Mouse (Mus musculus): ENCODE measurements at regions not wholly inside any gene's neighbourhood (a gene's known extent, or its start where the extent isn't known, plus 50 kb on each side); places are given as distances from the start of the nearest gene placed in this dataset.

DNA sequence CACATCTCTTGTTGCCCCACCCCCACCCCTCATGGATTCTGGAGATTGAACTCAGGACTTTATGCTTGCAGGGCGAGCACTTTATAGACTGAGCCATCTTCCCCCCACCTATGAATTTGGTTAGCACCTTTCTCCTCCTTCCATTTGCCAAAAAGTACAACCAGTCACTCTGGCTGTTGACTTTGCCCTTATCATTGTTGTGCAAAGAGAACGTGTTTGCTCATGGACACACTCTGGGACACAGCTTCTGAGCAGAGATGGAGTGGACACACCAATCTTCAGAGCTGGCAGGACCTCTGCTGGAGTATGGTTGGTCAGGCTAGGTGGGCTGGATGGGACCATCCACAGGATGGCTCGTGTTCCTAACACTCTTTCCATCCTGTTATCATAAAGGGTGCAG, 285.1 kb upstream of the Tle3 start:
- H3K36me3 ChIP-seq = no peaks in the 10 kb centered on the region
- no peak overlapping the region for H3K4me3 ChIP-seq
- no peak overlapping the region for H3K27ac ChIP-seq
- H3K27me3 ChIP-seq (ENCODE audit: low read depth, poor library complexity, severe bottlenecking) = peaks cover 97% of the 10 kb centered on the region
- H3K4me1 ChIP-seq = peaks cover 21% of the 10 kb centered on the region
- H3K9me3 ChIP-seq (replicated peaks) = no peaks in the 10 kb centered on the region
- 90% methylated on average over 3 of the region's 3 CpGs for WGBS
- no peak for DNase-seq (ENCODE audit: low spot score)

DNA sequence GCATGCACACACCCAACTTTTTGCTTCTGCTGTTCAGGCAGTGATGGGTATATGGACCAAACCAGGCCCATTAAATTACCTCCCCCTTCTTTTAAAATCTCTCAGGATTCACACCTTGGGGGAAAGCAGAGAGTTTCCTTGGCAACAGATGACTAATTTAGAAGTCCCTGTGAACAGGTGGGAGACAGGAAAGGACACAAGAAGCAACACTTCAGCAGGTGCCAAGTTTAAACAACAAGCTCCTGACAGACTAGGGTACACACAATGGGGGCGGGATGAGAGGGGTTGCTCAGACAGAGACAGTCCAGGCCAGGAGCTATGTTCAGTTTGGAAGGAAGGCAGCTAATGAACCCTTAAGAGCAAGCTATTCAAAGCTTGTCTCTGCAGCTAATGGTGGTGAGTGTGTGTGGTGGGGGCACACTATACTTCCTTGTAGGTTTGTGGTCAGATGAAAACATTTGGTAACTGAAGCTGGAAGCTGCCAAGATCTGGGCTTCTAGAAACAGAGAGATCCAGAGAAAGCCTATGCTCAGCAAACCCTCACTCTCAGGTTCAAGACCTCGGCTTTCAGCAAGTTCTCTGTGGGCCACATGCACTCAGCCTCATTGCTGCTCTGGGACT, 283.0 kb upstream of the Tle3 start:
- no peak overlapping the region for H3K4me3 ChIP-seq
- H3K27me3 ChIP-seq (ENCODE audit: low read depth, poor library complexity, severe bottlenecking) = peaks cover 96% of the 10 kb centered on the region
- H3K4me1 ChIP-seq = peaks cover 21% of the 10 kb centered on the region
- no peaks in the 10 kb centered on the region for H3K36me3 ChIP-seq
- DNase-seq (ENCODE audit: low spot score) = no peak
- no peak overlapping the region for H3K27ac ChIP-seq
- no peaks in the 10 kb centered on the region for H3K9me3 ChIP-seq (replicated peaks)
- WGBS = 74% methylated on average over 2 of the region's 2 CpGs

DNA sequence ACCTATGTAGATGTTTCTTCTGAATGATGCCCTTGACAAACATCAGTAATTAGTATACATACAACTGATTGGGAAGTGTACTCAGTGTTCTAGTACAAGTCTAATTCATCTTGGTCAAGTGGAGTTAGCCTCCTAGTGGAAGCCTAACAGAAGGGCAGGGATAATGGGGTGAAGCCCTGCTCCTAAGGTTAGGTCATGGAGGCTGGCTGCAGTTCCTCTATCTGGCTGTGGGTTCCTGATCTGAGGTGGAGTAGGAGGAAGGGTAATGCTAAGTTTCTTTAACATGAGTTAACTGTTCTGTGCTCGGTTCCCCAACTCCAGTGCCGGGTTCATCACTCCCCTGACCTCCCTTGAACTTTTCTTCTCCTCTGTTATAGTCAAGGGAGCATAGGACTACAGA, 281.1 kb upstream of the Tle3 start:
- Histone ChIP-seq H3K27me3 (ENCODE audit: low read depth, poor library complexity, severe bottlenecking) (peaks cover 96% of the 10 kb centered on the region), H3K36me3 (no peaks in the 10 kb centered on the region)
- WGBS = 95% methylated on average over 2 of the region's 2 CpGs

DNA sequence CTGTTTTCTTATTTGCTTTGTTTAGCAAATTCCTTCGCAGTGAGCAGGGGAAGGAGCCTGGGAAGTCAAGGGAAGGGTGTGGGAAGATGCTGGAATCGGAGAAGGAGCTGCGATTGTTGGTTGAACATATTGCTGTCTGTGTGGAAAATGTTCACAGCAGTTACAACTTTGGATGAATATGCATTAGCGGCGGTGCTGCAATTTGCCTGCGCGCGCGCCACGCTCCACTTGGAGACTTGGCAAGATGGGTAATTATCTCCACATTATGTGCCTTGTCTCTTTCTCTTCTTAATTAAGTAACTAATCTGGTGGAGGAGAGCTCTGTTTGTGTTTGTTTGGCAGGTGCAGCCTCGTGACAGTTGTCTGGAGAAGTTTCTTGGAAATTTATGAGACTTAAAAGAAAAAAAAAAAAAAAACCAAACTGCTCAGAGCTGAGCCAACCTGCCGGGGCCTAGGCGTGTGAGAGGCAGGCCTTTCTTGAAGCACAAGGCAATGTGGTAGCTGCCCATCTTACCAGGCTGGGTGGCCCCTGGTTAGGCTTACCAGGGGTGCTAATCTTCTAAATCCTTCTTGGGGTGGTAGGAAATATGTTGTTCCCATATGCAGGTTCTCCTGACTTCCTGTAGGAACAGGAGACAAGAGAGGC, 279.2 kb upstream of the Tle3 start:
- no peak for DNase-seq (ENCODE audit: low spot score)
- H3K4me1 ChIP-seq = peaks cover 7% of the 10 kb centered on the region; the same call in 1 of the 2 replicates
- H3K4me3 ChIP-seq = no peak overlapping the region
- no peaks in the 10 kb centered on the region for H3K9me3 ChIP-seq (replicated peaks)
- no peaks in the 10 kb centered on the region for H3K36me3 ChIP-seq
- 91% methylated on average over 13 of the region's 13 CpGs for WGBS
- H3K27ac ChIP-seq = no peak overlapping the region
- peaks cover 88% of the 10 kb centered on the region for H3K27me3 ChIP-seq (ENCODE audit: low read depth, poor library complexity, severe bottlenecking)

More for the DNA sequence above, 281.1 kb upstream of the Tle3 start:
- Histone ChIP-seq H3K4me3 (no peak overlapping the region), H3K9me3 (replicated peaks) (no peaks in the 10 kb centered on the region), H3K27ac (no peak overlapping the region), H3K4me1 (peaks cover 8% of the 10 kb centered on the region; the same call in 1 of the 2 replicates)
- no peak for DNase-seq (ENCODE audit: low spot score)

DNA sequence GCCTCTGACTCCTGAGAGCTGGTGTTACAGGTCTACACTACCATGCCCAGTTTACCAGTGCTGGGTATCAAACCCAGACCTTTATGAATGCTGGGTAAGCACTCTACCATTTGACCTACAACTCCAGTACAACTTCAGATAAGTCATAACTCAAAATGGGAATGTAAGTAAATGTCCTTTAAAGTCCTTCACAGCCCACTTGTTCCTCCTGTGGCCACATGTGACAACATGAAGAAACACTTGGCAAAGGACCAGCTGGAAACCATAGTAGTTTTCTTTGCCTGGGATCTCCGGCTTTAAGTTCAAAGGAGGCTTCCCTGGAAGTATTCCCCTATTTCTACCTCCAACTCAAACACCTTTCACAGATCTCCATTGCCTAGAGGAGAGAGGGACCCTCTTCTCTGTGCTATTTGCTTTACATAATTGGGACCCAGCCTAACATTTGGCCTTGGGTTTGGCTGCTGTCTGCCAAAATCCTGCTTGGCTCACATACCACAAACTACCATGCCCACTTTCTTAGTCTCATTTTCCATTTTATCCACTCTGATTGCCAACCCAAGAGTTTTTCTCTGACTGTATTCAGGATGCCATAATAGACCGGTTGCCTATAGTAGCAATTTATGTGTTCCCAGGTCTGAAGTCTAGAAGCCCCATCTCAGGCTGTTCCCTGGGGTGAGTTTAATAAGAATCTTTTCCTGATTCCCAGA, 276.9 kb upstream of the Tle3 start:
- Histone ChIP-seq H3K4me3 (no peak overlapping the region), H3K9me3 (replicated peaks) (no peaks in the 10 kb centered on the region), H3K36me3 (no peaks in the 10 kb centered on the region), H3K27ac (no peak overlapping the region), H3K4me1 (peaks cover 18% of the 10 kb centered on the region), H3K27me3 (ENCODE audit: low read depth, poor library complexity, severe bottlenecking) (peaks cover 73% of the 10 kb centered on the region)
- 90% methylated on average over 2 of the region's 2 CpGs for WGBS
- DNase-seq (ENCODE audit: low spot score) = no peak

DNA sequence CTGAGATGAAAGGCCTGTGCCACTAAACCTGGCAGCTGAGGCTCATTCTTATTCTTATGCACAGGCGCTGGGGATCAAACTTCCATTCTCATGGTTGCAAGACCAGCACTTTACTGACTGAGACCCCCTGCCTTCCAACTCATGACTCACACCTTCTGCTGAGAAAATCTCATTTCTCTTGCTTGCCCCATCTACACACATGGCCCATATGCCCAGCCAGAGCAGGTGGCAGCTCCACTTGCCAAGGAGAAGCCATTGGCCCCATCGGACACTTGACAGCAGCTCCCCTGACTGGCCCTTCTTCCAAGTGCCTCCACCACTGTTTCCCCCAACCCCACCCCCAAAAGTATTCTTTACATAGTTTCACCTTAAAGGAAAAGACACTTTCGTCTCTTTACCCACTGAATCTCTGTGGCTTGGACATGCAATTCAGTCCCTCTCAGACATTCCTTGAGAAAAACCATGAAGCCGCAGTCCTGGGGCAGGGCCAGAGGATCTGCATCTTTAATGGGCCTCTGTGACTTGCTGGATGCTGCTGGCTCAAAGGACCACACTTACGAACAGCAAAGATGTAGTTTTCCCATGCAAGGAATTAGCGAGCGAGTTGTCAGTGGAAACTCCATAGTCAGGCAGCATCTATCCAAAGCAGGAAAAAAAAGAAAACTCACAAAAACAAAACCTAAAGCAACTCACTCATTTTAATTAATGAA, 270.3 kb upstream of the Tle3 start:
- no peak for DNase-seq (ENCODE audit: low spot score)

DNA sequence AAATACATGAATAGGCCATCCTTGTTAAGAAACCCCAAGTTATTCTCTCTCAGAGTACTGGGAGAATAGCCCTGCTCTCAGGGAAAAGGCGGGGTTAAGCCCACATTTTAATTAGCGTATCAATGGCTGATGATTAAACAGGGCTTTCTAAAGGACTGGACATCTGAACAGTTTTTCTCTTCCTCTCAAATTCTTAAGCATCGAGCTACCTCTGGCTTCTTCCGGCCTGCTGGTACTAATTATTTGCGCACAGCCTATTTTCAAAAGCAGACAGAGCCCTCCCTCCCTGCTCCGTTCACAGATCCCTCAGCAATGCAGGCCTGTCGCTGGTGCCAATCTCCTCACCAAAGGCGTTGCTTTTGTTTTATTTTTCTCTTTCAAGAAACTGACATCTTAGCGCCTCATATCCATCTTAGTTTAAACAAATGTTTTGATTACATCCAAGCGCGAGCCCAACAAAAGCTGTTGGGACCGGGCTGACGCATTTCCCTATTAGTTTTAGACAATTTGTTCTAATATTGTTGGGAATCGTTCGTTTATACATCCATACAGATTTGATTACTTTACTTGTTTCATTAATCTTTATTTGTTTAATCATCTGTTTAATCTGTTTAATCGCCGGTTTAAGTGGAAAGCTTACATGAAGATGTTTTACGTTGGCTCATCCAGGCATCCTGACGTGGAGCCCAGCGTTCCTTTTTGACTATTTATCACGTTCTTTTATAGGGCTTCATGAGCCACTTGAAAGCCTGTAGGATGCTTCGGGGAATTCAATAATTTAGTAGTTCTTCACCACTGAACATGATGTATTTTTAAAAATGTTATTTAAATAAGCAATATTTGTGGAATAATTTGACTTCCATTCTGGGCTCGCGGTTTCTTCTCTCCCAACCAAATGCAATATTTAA, 269.5 kb upstream of the Tle3 start:
- Histone ChIP-seq H3K27me3 (ENCODE audit: low read depth, poor library complexity, severe bottlenecking) (peaks cover 48% of the 10 kb centered on the region), H3K9me3 (replicated peaks) (no peaks in the 10 kb centered on the region), H3K36me3 (no peaks in the 10 kb centered on the region), H3K4me1 (peaks cover 36% of the 10 kb centered on the region), H3K4me3 (no peak overlapping the region), H3K27ac (no peak overlapping the region)
- WGBS = 46% methylated on average over 24 of the region's 24 CpGs
- peak; percentile 51 for DNase-seq (ENCODE audit: low spot score)

More for the DNA sequence above, 270.3 kb upstream of the Tle3 start:
- Histone ChIP-seq H3K36me3 (no peaks in the 10 kb centered on the region), H3K4me3 (no peak overlapping the region), H3K4me1 (peaks cover 34% of the 10 kb centered on the region), H3K9me3 (replicated peaks) (no peaks in the 10 kb centered on the region), H3K27me3 (ENCODE audit: low read depth, poor library complexity, severe bottlenecking) (peaks cover 51% of the 10 kb centered on the region), H3K27ac (peak overlapping the region; percentile 22; the same call in 1 of the 2 replicates)
- 54% methylated on average over 7 of the region's 7 CpGs for WGBS

DNA sequence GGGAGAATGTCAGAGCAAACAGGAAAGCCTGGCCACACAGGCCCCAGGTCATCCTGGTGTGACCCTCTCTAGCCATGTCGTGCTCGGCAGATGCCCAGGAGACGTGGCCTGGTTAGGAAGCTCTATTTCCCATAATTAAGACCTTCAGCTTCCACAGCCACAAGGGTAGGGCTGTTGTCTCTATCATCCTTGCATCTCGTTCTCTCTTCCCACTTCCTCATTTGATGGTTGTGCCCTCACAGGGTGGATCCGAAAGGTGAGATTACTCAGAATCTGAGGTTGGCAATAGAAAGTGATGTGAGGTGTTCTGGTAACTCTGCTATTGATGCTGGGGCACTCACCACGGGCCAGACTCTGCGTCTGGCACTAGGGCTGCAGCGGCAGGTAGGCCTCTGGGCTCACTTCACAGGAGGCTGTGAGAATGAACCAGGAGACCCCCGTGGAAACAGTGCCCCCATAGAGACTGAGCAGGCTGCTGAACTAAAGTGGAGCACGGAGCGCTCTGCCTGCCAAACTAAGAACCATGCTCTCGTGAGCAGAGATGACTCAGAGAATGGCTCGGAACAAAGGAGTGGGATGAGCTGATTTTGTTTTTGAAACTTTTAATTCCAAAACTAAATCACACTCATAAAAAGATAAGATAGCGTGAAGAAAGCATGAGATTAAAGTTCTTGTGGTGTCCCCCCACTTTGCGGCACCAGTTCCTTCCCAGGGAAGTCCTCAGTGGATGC, 266.5 kb upstream of the Tle3 start:
- peaks cover 57% of the 10 kb centered on the region for H3K27me3 ChIP-seq (ENCODE audit: low read depth, poor library complexity, severe bottlenecking)
- H3K27ac ChIP-seq = no peak overlapping the region
- H3K4me1 ChIP-seq = peaks cover 21% of the 10 kb centered on the region

DNA sequence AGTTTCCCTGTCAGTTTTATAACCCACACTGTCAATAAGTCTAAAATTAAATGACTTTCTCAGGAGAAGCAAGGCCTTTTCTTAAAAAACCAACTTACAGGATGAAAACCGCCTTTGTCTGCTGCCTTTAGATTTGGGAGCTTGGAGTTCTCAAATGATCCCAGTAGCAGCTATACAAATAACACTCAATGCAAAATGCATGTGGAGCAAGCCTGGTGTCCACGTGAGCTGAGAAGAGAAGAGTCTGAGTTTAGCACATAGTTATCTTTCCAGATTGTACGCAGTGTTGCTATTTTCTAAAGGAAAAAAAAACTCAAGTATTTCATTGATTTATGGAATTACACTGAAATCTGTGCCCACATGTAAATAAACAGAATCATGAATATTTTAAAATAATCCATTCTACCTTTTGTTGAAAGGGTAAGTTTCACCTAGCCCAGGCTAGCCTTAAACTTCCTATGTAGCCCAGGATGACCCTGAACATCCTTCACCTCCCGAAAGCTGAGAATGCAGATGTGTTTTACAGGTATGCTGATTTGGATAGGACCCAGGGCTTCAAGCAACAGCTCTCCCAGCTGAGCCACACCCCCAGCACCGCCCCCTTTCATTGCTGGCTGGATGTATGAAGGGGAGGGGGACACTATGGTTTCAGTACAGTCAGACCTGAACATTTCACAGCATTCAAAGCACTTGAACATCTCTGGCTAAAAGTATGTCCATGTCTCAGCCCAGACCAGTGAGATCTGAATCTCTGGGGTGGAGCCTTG, 262.5 kb upstream of the Tle3 start:
- H3K27ac ChIP-seq = no peak overlapping the region
- H3K36me3 ChIP-seq = no peaks in the 10 kb centered on the region
- no peak overlapping the region for H3K4me3 ChIP-seq
- 85% methylated on average over 5 of the region's 5 CpGs for whole genome bisulfite sequencing
- no peak for DNase-seq (ENCODE audit: low spot score)
- H3K27me3 ChIP-seq (ENCODE audit: low read depth, poor library complexity, severe bottlenecking) = peaks cover 66% of the 10 kb centered on the region
- H3K9me3 ChIP-seq (replicated peaks) = no peaks in the 10 kb centered on the region
- H3K4me1 ChIP-seq = peaks cover 34% of the 10 kb centered on the region

More for the DNA sequence above, 266.5 kb upstream of the Tle3 start:
- H3K36me3 ChIP-seq = no peaks in the 10 kb centered on the region
- no peaks in the 10 kb centered on the region for H3K9me3 ChIP-seq (replicated peaks)
- WGBS = 80% methylated on average over 15 of the region's 15 CpGs
- no peak for DNase-seq (ENCODE audit: low spot score)
- no peak overlapping the region for H3K4me3 ChIP-seq

DNA sequence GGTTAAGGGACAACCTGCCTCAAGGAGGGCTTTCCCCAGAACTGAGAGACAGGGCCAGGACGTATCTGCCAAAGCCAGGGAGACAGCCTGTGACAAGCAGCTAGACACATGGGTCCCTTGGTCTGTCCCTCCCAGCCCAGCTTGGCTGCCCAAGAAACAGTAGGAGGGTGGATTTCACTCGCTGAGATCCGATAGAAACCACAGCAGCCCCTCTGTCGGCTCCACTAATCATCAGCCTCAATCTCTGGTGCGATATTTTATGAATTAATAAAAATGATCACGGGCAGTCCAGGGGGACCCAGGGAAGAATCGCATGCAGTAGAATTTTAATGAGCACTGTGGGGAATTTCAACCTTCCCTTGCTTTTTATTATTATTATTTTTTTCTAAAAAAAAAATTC, 261.0 kb upstream of the Tle3 start:
- Histone ChIP-seq H3K4me3 (no peak overlapping the region), H3K27me3 (ENCODE audit: low read depth, poor library complexity, severe bottlenecking) (peaks cover 69% of the 10 kb centered on the region), H3K36me3 (no peaks in the 10 kb centered on the region), H3K27ac (no peak overlapping the region), H3K9me3 (replicated peaks) (no peaks in the 10 kb centered on the region), H3K4me1 (peaks cover 42% of the 10 kb centered on the region)
- no peak for DNase-seq (ENCODE audit: low spot score)
- 72% methylated on average over 7 of the region's 7 CpGs for WGBS

DNA sequence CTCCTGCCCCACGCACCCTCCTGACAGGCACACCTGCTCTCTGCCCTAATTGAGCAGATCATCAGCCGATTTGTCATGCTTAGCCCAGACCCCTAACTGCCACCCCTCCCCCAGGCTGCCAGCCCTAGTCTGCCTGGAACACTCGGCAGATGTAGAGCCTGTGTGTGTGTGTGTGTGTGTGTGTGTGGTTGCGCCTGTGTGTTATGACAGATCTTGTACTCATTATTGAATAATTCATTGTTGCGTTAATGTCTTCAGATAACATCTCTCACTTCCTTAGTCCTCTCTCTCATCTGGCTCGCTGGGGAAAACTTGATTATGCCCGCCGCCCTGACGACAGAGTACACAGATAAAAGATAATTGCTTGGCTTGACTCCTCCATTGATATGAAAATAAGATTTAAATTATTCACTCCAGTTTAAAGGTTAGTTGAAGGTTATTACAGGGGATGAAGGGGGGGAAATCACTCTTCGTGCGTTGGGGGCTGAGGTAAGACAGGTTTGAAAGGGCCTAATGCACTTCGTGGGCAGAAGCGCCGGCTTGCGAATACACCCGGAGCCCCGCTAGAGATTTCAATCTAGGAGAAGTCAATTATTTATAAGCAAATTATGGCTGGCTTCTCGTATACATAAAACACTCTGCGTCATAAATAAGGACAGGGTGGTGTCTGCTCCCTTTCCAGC, 260.3 kb upstream of the Tle3 start:
- H3K27ac ChIP-seq = no peak overlapping the region
- DNase-seq (ENCODE audit: low spot score) = peak; percentile 74
- H3K4me3 ChIP-seq = no peak overlapping the region
- WGBS = 63% methylated on average over 19 of the region's 19 CpGs
- H3K9me3 ChIP-seq (replicated peaks) = no peaks in the 10 kb centered on the region
- peaks cover 74% of the 10 kb centered on the region for H3K27me3 ChIP-seq (ENCODE audit: low read depth, poor library complexity, severe bottlenecking)
- H3K36me3 ChIP-seq = no peaks in the 10 kb centered on the region
- peaks cover 48% of the 10 kb centered on the region for H3K4me1 ChIP-seq
